ENCODE assay signal across 8 mouse cellular contexts in the genomic region with DNA sequence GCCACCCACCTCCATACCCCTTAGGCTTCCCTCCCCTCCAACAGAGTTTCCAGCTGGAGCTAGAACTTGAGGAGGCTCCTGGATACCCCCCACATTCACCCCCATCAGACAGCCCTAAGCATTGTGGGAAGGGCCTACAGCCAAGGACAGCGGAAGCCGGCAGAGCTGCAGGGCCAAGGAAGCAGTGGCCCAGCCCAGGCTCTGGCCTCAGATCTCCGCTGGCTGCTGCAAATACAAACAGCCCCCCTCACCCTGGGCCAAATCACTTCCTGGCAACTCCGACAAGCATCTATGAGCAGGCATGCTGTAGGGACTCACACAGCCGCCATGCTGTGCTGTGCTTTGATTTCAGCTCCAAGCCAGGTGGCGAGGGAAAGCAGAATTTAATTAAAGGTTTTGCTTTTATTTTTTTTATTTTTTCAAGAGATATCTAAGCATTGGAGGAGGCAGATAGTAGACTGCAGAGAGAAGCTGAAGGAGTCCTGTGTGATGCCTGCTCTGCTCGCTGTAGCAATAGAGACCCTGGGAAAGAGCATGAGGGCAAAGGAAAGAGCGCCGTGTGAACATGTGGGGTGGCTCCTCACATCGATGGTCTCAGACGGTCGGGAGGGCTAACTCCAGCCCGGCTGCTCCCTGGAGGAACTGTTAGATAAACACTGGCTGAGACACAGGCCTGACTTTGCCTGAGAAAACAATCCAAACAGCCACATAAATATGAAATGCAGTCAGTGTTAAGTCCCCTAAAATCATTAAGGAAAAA.
DNase-seq lines count a peak whose midpoint lies in the region; ATAC-seq and TF ChIP-seq lines count a peak whose summit lies in the region.

No protein-coding gene starts in this region.

- no peak for TF ChIP-seq CTCF in thymus, adult 2 months (IDR thresholded peaks at IDR 0.05; ENCODE audit: borderline replicate concordance, control insufficient read depth, extremely low read depth, insufficient read depth, low read length, poor library complexity)

- H3K9ac ChIP-seq in intestine, embryonic 16.5 days (ENCODE audit: low read depth, low read length) = no peak overlapping the region
- H3K9ac ChIP-seq in limb, embryonic 13.5 days = peak overlapping the region; percentile 25; the same call in 1 of the 2 replicates
- no peak overlapping the region for H3K9ac ChIP-seq in neural tube, embryonic 15.5 days (replicated peaks)

- no peaks in the 10 kb centered on the region for H3K27me3 ChIP-seq in intestine, embryonic 16.5 days (replicated peaks; ENCODE audit: control insufficient read depth, insufficient read depth, low read length)
- no peaks in the 10 kb centered on the region for H3K27me3 ChIP-seq in limb, embryonic 13.5 days
- no peaks in the 10 kb centered on the region for H3K27me3 ChIP-seq in neural tube, embryonic 15.5 days (replicated peaks)
- no peaks in the 10 kb centered on the region for H3K27me3 ChIP-seq in thymus, adult 2 months (ENCODE audit: control insufficient read depth, insufficient read depth, low read length)

- no peak overlapping the region for H3K4me2 ChIP-seq in intestine, embryonic 16.5 days (ENCODE audit: low read depth, low read length)
- H3K4me2 ChIP-seq in limb, embryonic 13.5 days (replicated peaks) = no peak overlapping the region
- no peak overlapping the region for H3K4me2 ChIP-seq in neural tube, embryonic 15.5 days

- no peak for TF ChIP-seq POLR2A in thymus, adult 2 months (IDR thresholded peaks at IDR 0.05; ENCODE audit: control insufficient read depth, extremely low read depth, insufficient read depth, low read length, poor library complexity)

- H3K36me3 ChIP-seq in intestine, embryonic 16.5 days (ENCODE audit: control insufficient read depth, insufficient read depth, low read length) = peaks cover 9% of the 10 kb centered on the region; the same call in 1 of the 2 replicates
- peaks cover 72% of the 10 kb centered on the region for H3K36me3 ChIP-seq in limb, embryonic 13.5 days
- no peaks in the 10 kb centered on the region for H3K36me3 ChIP-seq in neural tube, embryonic 15.5 days
- no peaks in the 10 kb centered on the region for H3K36me3 ChIP-seq in thymus, adult 2 months (ENCODE audit: control insufficient read depth, insufficient read depth, low read length)

- no peaks in the 10 kb centered on the region for H3K9me3 ChIP-seq in intestine, embryonic 16.5 days (ENCODE audit: control insufficient read depth, low read length)
- no peaks in the 10 kb centered on the region for H3K9me3 ChIP-seq in limb, embryonic 13.5 days
- H3K9me3 ChIP-seq in neural tube, embryonic 15.5 days (replicated peaks) = no peaks in the 10 kb centered on the region

- peak overlapping the region; percentile 60 for H3K27ac ChIP-seq in intestine, embryonic 16.5 days (ENCODE audit: low read length)
- H3K27ac ChIP-seq in limb, embryonic 13.5 days = peak overlapping the region; percentile 39; the same call in 1 of the 2 replicates
- peak overlapping the region; percentile 46 for H3K27ac ChIP-seq in neural tube, embryonic 15.5 days (replicated peaks)
- H3K27ac ChIP-seq in thymus, adult 2 months (ENCODE audit: control insufficient read depth, insufficient read depth, low read length) = no peak overlapping the region

- peak; percentile 81 for ATAC-seq in frontal cortex, adult (ENCODE audit: low TSS enrichment)
- ATAC-seq in intestine, embryonic 16.5 days = peak; percentile 75
- ATAC-seq in limb, embryonic 13.5 days (ENCODE audit: low FRiP score, low read depth) = peak; percentile 25; the same call in 1 of the 2 replicates
- ATAC-seq in neural tube, embryonic 15.5 days (ENCODE audit: low FRiP score) = peak; percentile 78

- peaks cover 16% of the 10 kb centered on the region for H3K4me1 ChIP-seq in intestine, embryonic 16.5 days (ENCODE audit: control insufficient read depth, insufficient read depth, low read length)
- H3K4me1 ChIP-seq in limb, embryonic 13.5 days = peaks cover 22% of the 10 kb centered on the region
- H3K4me1 ChIP-seq in neural tube, embryonic 15.5 days = peaks cover 12% of the 10 kb centered on the region
- no peaks in the 10 kb centered on the region for H3K4me1 ChIP-seq in thymus, adult 2 months (replicated peaks; ENCODE audit: control insufficient read depth, insufficient read depth, low read length)

- WGBS in intestine, embryonic 16.5 days = 41% methylated on average over 13 of the region's 13 CpGs
- WGBS in limb, embryonic 13.5 days = 45% methylated on average over 13 of the region's 13 CpGs
- 52% methylated on average over 13 of the region's 13 CpGs for WGBS in neural tube, embryonic 15.5 days
- WGBS in thymus, adult 2 months = 91% methylated on average over 13 of the region's 13 CpGs

- no peak for DNase-seq in frontal cortex, postnatal 25 days (ENCODE audit: low spot score in 2 of 2)
- DNase-seq in cerebellum, postnatal 25 days = peak; percentile 26 to 42
- peak; percentile 44 to 76 for DNase-seq in gastrocnemius, postnatal 36 days
- DNase-seq in thymus, adult 2 months = no peak

- no peak overlapping the region for H3K4me3 ChIP-seq in intestine, embryonic 16.5 days (ENCODE audit: low read length)
- no peak overlapping the region for H3K4me3 ChIP-seq in limb, embryonic 13.5 days
- no peak overlapping the region for H3K4me3 ChIP-seq in neural tube, embryonic 15.5 days (replicated peaks)
- H3K4me3 ChIP-seq in thymus, adult 2 months (ENCODE audit: control insufficient read depth, insufficient read depth, low read length) = no peak overlapping the region

- intact Hi-C loops in gastrocnemius, postnatal 36 days (cut with DNase I) = no loop called here

Comparison
In these comparisons a context has a peak if more than half of its experiments do, and no peak if none do; other contexts are left out.
1. ATAC-seq: peak in every context shown above with its lines; median percentile 81 in frontal cortex, adult; 78 in neural tube, embryonic 15.5 days; 75 in intestine, embryonic 16.5 days; 25 in limb, embryonic 13.5 days.
2. DNase-seq: peak in cerebellum, postnatal 25 days (2 of 2) and gastrocnemius, postnatal 36 days (2 of 2); none in frontal cortex, postnatal 25 days (0 of 2) and thymus, adult 2 months (single experiment).